Mouse (Mus musculus) brain, embryonic 14.5 days (tissue): Measurements from ENCODE around the gene Bcl9.

Experiments used
- CTCF ChIP-seq: fragments of 200-500 bp; IDR thresholded peaks from 2 replicates; pipeline ENCODE4 v1.5.1; 2012; ENCODE audit warnings: inconsistent platforms, mild to moderate bottlenecking, moderate library complexity, borderline replicate concordance; ENCODE audit not compliant: insufficient read depth, insufficient read length; ENCODE audit errors: extremely low read depth
- POLR2A ChIP-seq: fragments of 200-500 bp; IDR thresholded peaks from 2 replicates; pipeline ENCODE4 v1.6.1; 2012; ENCODE audit warnings: mild to moderate bottlenecking, inconsistent platforms, borderline replicate concordance; ENCODE audit not compliant: poor library complexity, insufficient read depth, insufficient read length, severe bottlenecking; ENCODE audit errors: extremely low read depth

DNA sequence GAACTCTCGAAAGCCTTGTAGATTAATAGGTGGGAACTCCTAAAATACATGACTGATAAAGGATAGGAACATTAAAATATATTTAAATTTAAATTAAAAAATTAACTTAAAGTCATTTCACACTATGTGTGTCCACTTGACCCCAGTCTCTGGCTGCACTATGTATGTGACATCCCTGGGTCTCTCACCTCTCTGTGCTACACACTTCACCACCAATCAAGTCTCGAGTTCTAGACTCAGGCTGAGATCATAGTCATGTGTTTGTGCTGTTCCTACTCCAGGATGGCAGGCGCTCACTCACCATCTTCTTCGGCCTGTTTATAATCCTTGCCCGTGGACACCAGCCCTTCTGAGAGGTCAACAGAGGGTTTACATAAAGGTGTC lies 41.5 kb upstream of the Bcl9 start:
- TF ChIP-seq CTCF (no peak), POLR2A (no peak)
